Mouse (Mus musculus) granulocyte monocyte progenitor cell, adult 5-6 weeks (primary cell): ENCODE measurements around the gene Hist1h3b. TPM values are rescaled to one million over a fixed set of nuclear protein-coding genes. Genes with fewer than 3 reads are reported as not detected.

ENCODE experiments used
- ATAC-seq: replicated peaks from 2 replicates; pipeline ENCODE4 v1.8.0; 2016; ENCODE audit warnings: mild to moderate bottlenecking, moderate TSS enrichment, inconsistent platforms; ENCODE audit not compliant: poor library complexity, severe bottlenecking
- total RNA-seq, 2 experiments: library from RNA; stranded (forward) in 1 of 2; stranded (reverse) in 1 of 2; fragments of 200-712, 200-1000 nt in 1 of 2; fragments of >200 nt in 1 of 2; fragmentation: Nextera tagmentation in 1 of 2; gene quantifications; 2 replicates each; pipeline ENCODE4 v1.2.3; 2014 to 2017

Gene Hist1h3b
- total RNA-seq, 2 experiments from 2014 or later: 92.5 to 657 TPM

GRCm38 (mm10) chr13:23752742-23753172, 690 bp downstream of the Hist1h3b start:
- ATAC-seq: no peak

GRCm38 (mm10) chr13:23753314-23754078, 1.4 kb downstream of the Hist1h3b start:
- no peak for ATAC-seq

- no peak for ATAC-seq
These were observed 2.9 kb downstream of the Hist1h3b start for GRCm38 (mm10) chr13:23755000-23755399.

DNA sequence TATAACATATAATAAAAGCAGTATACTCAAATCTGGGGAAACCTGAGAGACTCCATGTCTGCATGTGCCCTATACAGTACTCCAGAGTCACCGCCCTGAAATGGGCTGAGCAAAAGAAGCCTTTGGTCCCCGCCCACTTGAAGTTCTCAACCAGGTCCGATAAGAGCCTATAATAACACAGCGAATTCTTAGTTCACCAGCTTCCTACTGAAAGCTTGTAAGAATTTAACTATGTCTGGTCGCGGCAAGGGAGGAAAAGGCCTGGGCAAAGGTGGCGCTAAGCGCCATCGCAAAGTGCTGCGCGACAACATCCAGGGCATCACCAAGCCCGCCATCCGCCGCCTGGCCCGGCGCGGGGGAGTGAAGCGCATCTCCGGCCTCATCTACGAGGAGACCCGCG, 4.7 kb downstream of the Hist1h3b start, which contains the start of gene Hist1h4b:
TSS of gene Hist1h4b (plus strand) at position 224 of the 400 bp plus-strand sequence.
- peak; percentile 43 for ATAC-seq

DNA sequence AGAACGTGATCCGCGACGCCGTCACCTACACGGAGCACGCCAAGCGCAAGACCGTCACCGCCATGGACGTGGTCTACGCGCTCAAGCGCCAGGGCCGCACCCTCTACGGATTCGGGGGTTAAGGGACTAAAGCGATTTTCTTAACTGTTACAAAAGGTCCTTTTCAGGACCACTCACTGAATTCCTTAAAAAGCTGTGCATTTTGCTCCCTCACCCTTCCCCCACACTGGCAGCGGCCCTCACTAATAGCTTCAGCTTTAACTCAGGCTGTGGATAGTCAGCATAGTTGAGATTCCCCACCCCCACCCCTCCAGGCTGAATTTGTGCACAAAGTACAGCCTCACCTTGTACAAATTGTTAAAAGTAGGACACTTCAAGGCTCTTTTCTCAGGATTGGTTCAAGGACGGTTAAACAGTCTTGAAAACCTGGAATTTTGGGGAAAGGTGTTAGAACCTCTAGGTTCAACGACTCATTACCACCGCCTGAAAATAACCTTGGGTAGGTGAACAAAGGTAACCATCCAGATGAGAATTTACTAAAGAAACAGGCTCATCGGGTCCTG, 5.2 kb downstream of the Hist1h3b start:
- no peak for ATAC-seq

DNA sequence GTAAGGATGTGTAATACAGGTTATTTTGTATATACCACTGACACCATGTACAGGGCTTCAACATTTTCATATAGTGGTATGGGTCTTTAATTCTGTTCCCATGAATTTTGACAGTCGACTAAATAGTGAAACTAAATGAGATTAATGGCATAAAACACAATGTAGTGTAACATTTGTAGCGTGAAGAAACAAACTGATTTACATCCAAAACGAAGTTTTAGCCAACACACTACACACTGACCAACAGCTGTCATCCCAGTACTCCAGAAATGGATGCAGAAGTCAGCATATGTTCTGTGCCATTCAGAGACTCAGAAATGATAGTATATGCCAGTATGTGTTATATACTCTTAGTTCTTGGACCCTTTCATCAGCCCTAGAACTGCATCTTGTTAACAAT, 5.9 kb downstream of the Hist1h3b start:
- no peak for ATAC-seq

DNA sequence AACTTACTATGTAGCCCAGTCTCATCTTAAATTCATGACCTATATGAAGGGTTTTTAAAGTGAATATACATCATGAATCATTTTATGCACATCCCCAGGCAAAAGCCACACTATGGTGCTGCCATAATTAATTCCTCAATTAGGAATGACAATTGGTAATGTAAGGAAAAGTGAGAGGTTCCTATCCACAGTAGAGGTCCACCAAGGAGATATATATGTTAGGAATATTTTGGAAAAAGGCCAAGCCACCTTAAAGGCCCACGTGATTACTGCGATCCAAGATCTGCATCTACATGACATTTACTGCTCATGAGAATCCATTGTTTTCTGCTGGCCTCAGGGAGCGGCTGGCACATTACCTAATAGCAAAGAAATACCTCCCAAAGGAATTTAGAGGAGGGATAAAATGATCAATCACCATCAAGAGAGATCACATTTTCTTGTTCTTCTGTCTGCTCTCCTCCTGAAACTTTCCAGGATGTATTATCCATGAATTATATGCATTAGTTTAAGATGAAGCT, 7.2 kb downstream of the Hist1h3b start:
- no peak for ATAC-seq

DNA sequence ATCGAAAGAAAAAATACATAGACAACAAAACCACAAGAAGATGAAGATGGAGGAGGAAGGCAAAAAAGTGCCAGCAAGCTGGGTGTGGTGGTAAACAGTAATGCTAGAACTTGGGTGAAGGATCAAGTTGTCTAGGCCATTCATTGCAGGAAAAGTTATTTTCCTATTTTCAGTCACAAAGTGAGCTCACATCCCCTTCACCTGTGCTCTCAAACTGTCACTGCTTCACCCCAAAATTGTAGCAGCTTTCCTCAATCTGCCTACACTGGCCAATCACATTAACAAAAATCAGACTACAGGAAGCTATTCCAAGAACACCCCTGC, 7.8 kb downstream of the Hist1h3b start:
- no peak for ATAC-seq

- ATAC-seq: 0 out of 2 replicates have a peak, but pooled peaks have one; percentile 3
These were observed 8.3 kb downstream of the Hist1h3b start for GRCm38 (mm10) chr13:23760240-23760971.

GRCm38 (mm10) chr13:23760972-23761864, 9.2 kb downstream of the Hist1h3b start, which contains the start of gene Hist1h4a:
Gene Hist1h4a (minus strand): TSS chr13:23761230.
- peak; percentile 51 for ATAC-seq

GRCm38 (mm10) chr13:23761871-23762821, 10.1 kb downstream of the Hist1h3b start, which contains the start of gene Hist1h3a:
Gene Hist1h3a (minus strand): TSS chr13:23762386.
- ATAC-seq: peak; percentile 33

GRCm38 (mm10) chr13:23763242-23763585, 11.1 kb downstream of the Hist1h3b start:
- ATAC-seq: no peak

- ATAC-seq: peak; percentile 49
These were observed 11.7 kb downstream of the Hist1h3b start, which contains the start of gene Hist1h1a for GRCm38 (mm10) chr13:23763586-23764323. Gene Hist1h1a (plus strand): TSS chr13:23763666.

GRCm38 (mm10) chr13:23764324-23765171, 12.5 kb downstream of the Hist1h3b start:
- no peak for ATAC-seq

GRCm38 (mm10) chr13:23765172-23765513, 13.1 kb downstream of the Hist1h3b start:
- ATAC-seq: no peak

DNA sequence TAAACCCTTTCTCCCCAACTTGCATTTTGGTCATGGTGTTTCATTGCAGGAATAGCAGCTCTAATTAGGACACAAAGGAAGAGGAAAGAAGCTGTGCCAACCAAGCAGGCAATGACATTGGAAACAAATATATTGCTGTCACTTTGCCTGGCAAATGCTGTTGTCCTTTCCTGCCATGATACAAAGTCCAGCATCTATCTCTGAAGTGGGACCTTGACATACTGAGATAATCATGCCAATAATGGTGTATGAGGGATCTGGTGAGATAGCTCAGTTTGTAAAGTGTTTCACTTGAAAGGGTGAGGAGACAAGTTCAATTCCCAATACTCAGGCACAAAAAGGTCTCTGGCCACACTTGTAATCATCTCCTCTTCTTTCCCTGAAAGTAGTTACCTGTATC, 14.7 kb downstream of the Hist1h3b start:
- no peak for ATAC-seq

GRCm38 (mm10) chr13:23768834-23769397, 16.8 kb downstream of the Hist1h3b start:
- ATAC-seq: peak; percentile 46
